Mouse (Mus musculus) bone marrow macrophage, adult 2 months (primary cell): ENCODE measurements around the gene Serpinb9b.

ENCODE experiments used
- CTCF ChIP-seq: IDR thresholded peaks from 2 replicates; pipeline ENCODE4 v1.5.1; 2012; ENCODE audit warnings: low read depth, mild to moderate bottlenecking, low read length, moderate library complexity
- POLR2A ChIP-seq: IDR thresholded peaks from 2 replicates; pipeline ENCODE4 v1.6.1; 2012; ENCODE audit warnings: mild to moderate bottlenecking, low read depth, low read length, borderline replicate concordance

DNA sequence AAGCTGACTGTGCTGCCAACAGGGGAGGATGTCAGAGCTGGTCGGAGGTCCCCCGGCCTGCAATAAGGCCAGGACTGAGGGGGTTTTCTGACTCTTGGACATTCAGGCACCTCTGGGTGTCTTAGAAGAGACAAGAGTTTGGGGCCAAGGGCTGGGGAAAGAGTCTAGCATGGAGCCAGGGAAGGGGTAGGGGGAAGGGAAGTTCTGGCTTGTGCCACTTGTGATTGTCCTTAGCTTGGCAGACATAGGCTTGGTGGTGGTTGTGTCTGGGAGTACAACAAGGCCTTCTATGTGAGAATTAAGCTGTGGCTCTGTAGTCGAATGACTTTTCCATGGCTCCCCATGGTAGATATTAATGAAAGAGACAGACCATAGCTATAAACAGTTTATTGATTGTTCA, 16.3 kb downstream of the Serpinb9b start:
- no peak for TF ChIP-seq CTCF
- TF ChIP-seq POLR2A = no peak
